Mouse (Mus musculus): Measurements from ENCODE around the gene Fibin.

DNA sequence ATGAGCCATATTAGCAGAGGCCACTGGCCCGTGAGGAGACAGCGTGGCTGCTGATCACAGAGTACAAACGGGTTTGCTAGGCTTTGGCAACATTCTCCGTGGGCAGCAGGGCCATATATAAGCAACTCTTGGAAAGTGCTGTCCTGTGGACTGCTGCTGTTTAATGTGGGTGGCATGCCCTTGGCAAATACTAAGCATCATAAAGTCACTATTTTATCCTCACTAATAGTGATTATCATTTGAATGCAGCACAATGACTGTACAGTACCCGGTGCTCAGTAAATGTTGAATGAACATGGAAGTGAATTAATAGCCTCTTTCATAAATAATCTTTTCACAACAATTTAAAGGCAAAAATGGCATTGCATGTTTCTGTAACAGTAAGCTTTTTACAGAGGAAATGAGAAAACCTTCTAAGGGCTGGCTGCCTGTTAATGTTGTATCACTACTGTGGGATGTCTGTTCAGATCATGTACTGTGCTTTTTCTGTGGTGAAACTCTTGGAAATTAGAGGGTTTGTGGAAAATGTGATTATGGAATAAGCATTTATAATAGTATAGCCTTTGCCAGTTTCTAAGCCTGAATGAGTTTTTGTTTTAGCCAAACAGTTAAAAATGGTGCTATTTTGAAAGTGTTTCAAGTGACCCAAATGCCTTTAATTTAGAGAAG is 9.5 kb downstream of the Fibin start:
- TF ChIP-seq CTCF (IDR thresholded peaks at IDR 0.05; ENCODE audit: low read depth) (no peak), EP300 (optimal IDR thresholded peaks at IDR 0.05) (no peak)
